Mouse (Mus musculus): ENCODE results near the gene Gpx3. TPM values are rescaled to one million over a fixed set of nuclear protein-coding genes. Genes with fewer than 3 reads are reported as not detected.

The Gpx3 gene
- polyA plus RNA-seq, 1 experiment from 2014 or later, result 263 TPM

GRCm38 (mm10) chr11:54865330-54866085 is 36.7 kb upstream of the Gpx3 start:
- WGBS, result 73% methylated on average over 6 of the region's 6 CpGs
- H3K27ac ChIP-seq (ENCODE audit: low read depth), result peak overlapping the region; percentile 83; the same call in 1 of the 2 replicates
- peak overlapping the region; percentile 61 for H3K4me3 ChIP-seq (ENCODE audit: low read depth, low read length)
- no peak for DNase-seq (ENCODE audit: low spot score)
- peaks cover 14% of the 10 kb centered on the region for H3K4me1 ChIP-seq (replicated peaks; ENCODE audit: control insufficient read depth, insufficient read depth, low read length)
- no peaks in the 10 kb centered on the region for H3K9me3 ChIP-seq (ENCODE audit: control insufficient read depth, low read length)
- H3K36me3 ChIP-seq (ENCODE audit: control insufficient read depth, insufficient read depth, low read length), result peaks cover 23% of the 10 kb centered on the region
- H3K9ac ChIP-seq (ENCODE audit: low read length), result peak overlapping the region; percentile 90
- ATAC-seq (replicated peaks; ENCODE audit: low FRiP score, low TSS enrichment, low read depth), result no peak
- peak overlapping the region; percentile 59 for H3K4me2 ChIP-seq (ENCODE audit: low read length)
- H3K27me3 ChIP-seq (replicated peaks; ENCODE audit: control insufficient read depth, insufficient read depth, low read length), result no peaks in the 10 kb centered on the region

DNA sequence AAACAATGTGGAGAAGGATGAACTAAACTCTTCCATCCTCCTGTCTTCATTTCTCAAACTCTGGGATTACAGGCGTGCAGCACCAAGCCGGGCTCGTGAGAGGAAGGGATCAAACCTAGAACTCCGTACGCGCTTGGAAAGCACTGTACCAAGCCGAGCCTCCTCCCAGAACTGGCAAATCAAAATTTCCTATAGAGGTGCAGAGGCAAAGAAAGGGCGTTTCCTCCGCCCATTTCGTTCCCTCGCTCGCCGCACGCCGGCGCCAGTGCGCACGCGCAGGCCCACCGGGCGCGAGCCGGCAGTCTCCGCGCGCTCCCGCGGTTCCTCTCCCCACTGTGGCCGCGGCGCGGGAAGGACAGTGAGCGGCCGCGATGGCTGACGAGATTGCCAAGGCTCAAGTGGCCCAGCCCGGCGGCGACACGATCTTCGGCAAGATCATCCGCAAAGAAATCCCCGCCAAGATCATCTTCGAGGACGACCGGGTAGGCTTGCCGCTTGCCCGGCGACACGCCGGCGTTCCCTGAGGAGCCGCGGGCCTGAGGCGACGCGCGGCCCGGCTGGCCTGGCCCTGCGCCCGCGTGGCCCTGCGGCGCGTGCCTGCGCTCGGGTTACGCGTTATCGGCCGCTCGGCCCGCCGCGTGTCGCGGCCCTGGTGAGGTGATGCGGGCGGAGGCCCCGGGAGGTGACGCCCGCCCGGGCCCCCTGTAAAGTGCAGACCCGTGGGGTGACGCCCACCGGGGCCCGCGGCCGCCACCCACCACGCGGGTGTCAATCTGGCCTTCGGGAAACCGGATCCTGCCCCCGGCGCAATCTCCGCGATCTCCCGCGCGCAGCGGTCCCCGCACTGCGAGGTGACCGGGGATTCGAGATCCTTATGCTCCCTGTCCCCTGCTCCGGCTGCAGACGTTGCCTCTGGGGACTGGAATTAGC is 35.9 kb upstream of the Gpx3 start, which contains the start of gene Hint1:
Gene Hint1, plus strand, starts transcription at position 265 of the 930 bp plus-strand sequence.
- peaks cover 14% of the 10 kb centered on the region for H3K4me1 ChIP-seq (replicated peaks; ENCODE audit: control insufficient read depth, insufficient read depth, low read length)
- H3K4me2 ChIP-seq (ENCODE audit: low read length), result peak within 1 kb of the TSS; percentile 59
- under 1% methylated on average over 107 of the region's 107 CpGs for WGBS
- H3K4me3 ChIP-seq (ENCODE audit: low read depth, low read length), result peak within 1 kb of the TSS; percentile 61
- H3K9ac ChIP-seq (ENCODE audit: low read length), result peak within 1 kb of the TSS; percentile 90
- peak; percentile 96 for DNase-seq (ENCODE audit: low spot score)
- peak within 1 kb of the TSS; percentile 83 for H3K27ac ChIP-seq (ENCODE audit: low read depth)
- H3K9me3 ChIP-seq (ENCODE audit: control insufficient read depth, low read length), result no peaks in the 10 kb centered on the region
- no peaks in the 10 kb centered on the region for H3K27me3 ChIP-seq (replicated peaks; ENCODE audit: control insufficient read depth, insufficient read depth, low read length)
- peak; percentile 78 for ATAC-seq (replicated peaks; ENCODE audit: low FRiP score, low TSS enrichment, low read depth)
- H3K36me3 ChIP-seq (ENCODE audit: control insufficient read depth, insufficient read depth, low read length), result peaks cover 31% of the 10 kb centered on the region

DNA sequence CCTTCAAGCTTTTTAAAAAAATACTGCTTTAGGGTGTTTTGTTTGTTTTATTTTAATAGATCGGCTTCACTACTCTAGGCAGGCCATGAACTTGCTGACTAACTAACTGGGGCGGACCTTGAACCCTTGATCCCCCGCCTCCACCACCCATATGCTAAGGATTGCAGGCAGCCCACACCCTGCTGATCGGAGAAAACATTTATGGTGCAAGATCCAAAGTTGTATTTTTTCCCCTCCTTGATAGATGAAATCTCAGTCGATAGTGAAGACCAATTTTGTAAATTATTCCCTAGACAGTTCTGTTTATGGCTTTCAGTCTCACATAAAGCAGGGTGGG is 35.2 kb upstream of the Gpx3 start:
- peak overlapping the region; percentile 61 for H3K4me3 ChIP-seq (ENCODE audit: low read depth, low read length)
- no peaks in the 10 kb centered on the region for H3K27me3 ChIP-seq (replicated peaks; ENCODE audit: control insufficient read depth, insufficient read depth, low read length)
- H3K4me2 ChIP-seq (ENCODE audit: low read length), result peak overlapping the region; percentile 59
- no peaks in the 10 kb centered on the region for H3K9me3 ChIP-seq (ENCODE audit: control insufficient read depth, low read length)
- peaks cover 14% of the 10 kb centered on the region for H3K4me1 ChIP-seq (replicated peaks; ENCODE audit: control insufficient read depth, insufficient read depth, low read length)
- peak overlapping the region; percentile 83 for H3K27ac ChIP-seq (ENCODE audit: low read depth)
- no peak for DNase-seq (ENCODE audit: low spot score)
- under 1% methylated on average over 5 of the region's 5 CpGs for WGBS
- ATAC-seq (replicated peaks; ENCODE audit: low FRiP score, low TSS enrichment, low read depth), result peak; percentile 65
- peaks cover 38% of the 10 kb centered on the region for H3K36me3 ChIP-seq (ENCODE audit: control insufficient read depth, insufficient read depth, low read length)
- H3K9ac ChIP-seq (ENCODE audit: low read length), result peak overlapping the region; percentile 90

- 0 out of 2 replicates have a peak overlapping the region, but pooled peaks have one; percentile 90 for H3K9ac ChIP-seq (ENCODE audit: low read length)
- H3K36me3 ChIP-seq (ENCODE audit: control insufficient read depth, insufficient read depth, low read length), result peaks cover 47% of the 10 kb centered on the region
- no peak overlapping the region for H3K27ac ChIP-seq (ENCODE audit: low read depth)
- H3K27me3 ChIP-seq (replicated peaks; ENCODE audit: control insufficient read depth, insufficient read depth, low read length), result no peaks in the 10 kb centered on the region
- H3K4me1 ChIP-seq (replicated peaks; ENCODE audit: control insufficient read depth, insufficient read depth, low read length), result peaks cover 14% of the 10 kb centered on the region
- H3K4me3 ChIP-seq (ENCODE audit: low read depth, low read length), result peak overlapping the region; percentile 61
- no peak for DNase-seq (ENCODE audit: low spot score)
- 85% methylated on average over 3 of the region's 3 CpGs for WGBS
- H3K4me2 ChIP-seq (ENCODE audit: low read length), result peak overlapping the region; percentile 59
- no peak for ATAC-seq (replicated peaks; ENCODE audit: low FRiP score, low TSS enrichment, low read depth)
- no peaks in the 10 kb centered on the region for H3K9me3 ChIP-seq (ENCODE audit: control insufficient read depth, low read length)
Observed at GRCm38 (mm10) chr11:54867903-54868434, 34.3 kb upstream of the Gpx3 start.

GRCm38 (mm10) chr11:54868445-54868844 is 33.8 kb upstream of the Gpx3 start:
- no peak overlapping the region for H3K27ac ChIP-seq (ENCODE audit: low read depth)
- no peaks in the 10 kb centered on the region for H3K9me3 ChIP-seq (ENCODE audit: control insufficient read depth, low read length)
- H3K4me3 ChIP-seq (ENCODE audit: low read depth, low read length), result no peak overlapping the region
- H3K9ac ChIP-seq (ENCODE audit: low read length), result no peak overlapping the region
- H3K4me1 ChIP-seq (replicated peaks; ENCODE audit: control insufficient read depth, insufficient read depth, low read length), result peaks cover 14% of the 10 kb centered on the region
- 62% methylated on average over 2 of the region's 2 CpGs for WGBS
- DNase-seq (ENCODE audit: low spot score), result no peak
- H3K36me3 ChIP-seq (ENCODE audit: control insufficient read depth, insufficient read depth, low read length), result peaks cover 52% of the 10 kb centered on the region
- H3K4me2 ChIP-seq (ENCODE audit: low read length), result peak overlapping the region; percentile 59
- no peaks in the 10 kb centered on the region for H3K27me3 ChIP-seq (replicated peaks; ENCODE audit: control insufficient read depth, insufficient read depth, low read length)
- ATAC-seq (replicated peaks; ENCODE audit: low FRiP score, low TSS enrichment, low read depth), result no peak

DNA sequence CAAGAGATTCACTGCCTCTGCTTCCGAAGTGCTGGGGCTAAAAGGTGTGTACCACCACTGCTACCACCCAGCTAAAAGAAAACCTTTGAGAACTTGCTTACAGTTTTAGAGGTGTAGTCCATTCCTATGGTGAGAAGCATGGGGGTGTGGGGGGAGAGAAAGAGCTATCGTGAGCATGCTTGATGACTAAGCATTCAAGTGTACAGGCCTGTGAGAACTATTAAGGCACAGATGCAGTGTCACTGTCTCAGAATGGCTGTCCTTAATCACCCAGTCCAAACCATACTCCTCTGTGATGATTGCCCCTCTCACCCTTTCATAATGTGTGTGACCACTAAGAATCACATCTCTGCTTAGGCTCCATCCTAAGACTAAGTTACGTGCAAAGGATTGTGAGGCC is 32.9 kb upstream of the Gpx3 start:
- DNase-seq (ENCODE audit: low spot score), result no peak
- Histone ChIP-seq H3K36me3 (ENCODE audit: control insufficient read depth, insufficient read depth, low read length) (peaks cover 61% of the 10 kb centered on the region), H3K4me2 (ENCODE audit: low read length) (no peak overlapping the region), H3K9me3 (ENCODE audit: control insufficient read depth, low read length) (no peaks in the 10 kb centered on the region), H3K27ac (ENCODE audit: low read depth) (no peak overlapping the region), H3K4me1 (replicated peaks; ENCODE audit: control insufficient read depth, insufficient read depth, low read length) (peaks cover 14% of the 10 kb centered on the region), H3K9ac (ENCODE audit: low read length) (no peak overlapping the region), H3K27me3 (replicated peaks; ENCODE audit: control insufficient read depth, insufficient read depth, low read length) (no peaks in the 10 kb centered on the region), H3K4me3 (ENCODE audit: low read depth, low read length) (no peak overlapping the region)
- ATAC-seq (replicated peaks; ENCODE audit: low FRiP score, low TSS enrichment, low read depth), result no peak
- WGBS, result 78% methylated on average over 3 of the region's 3 CpGs

GRCm38 (mm10) chr11:54871831-54872537 is 30.3 kb upstream of the Gpx3 start:
- H3K9ac ChIP-seq (ENCODE audit: low read length), result no peak overlapping the region
- no peak overlapping the region for H3K27ac ChIP-seq (ENCODE audit: low read depth)
- DNase-seq (ENCODE audit: low spot score), result no peak
- peaks cover 61% of the 10 kb centered on the region for H3K36me3 ChIP-seq (ENCODE audit: control insufficient read depth, insufficient read depth, low read length)
- WGBS, result 78% methylated on average over 7 of the region's 7 CpGs
- H3K4me1 ChIP-seq (replicated peaks; ENCODE audit: control insufficient read depth, insufficient read depth, low read length), result peaks cover 12% of the 10 kb centered on the region
- no peaks in the 10 kb centered on the region for H3K27me3 ChIP-seq (replicated peaks; ENCODE audit: control insufficient read depth, insufficient read depth, low read length)
- no peaks in the 10 kb centered on the region for H3K9me3 ChIP-seq (ENCODE audit: control insufficient read depth, low read length)
- H3K4me3 ChIP-seq (ENCODE audit: low read depth, low read length), result no peak overlapping the region
- H3K4me2 ChIP-seq (ENCODE audit: low read length), result no peak overlapping the region
- ATAC-seq (replicated peaks; ENCODE audit: low FRiP score, low TSS enrichment, low read depth), result no peak

DNA sequence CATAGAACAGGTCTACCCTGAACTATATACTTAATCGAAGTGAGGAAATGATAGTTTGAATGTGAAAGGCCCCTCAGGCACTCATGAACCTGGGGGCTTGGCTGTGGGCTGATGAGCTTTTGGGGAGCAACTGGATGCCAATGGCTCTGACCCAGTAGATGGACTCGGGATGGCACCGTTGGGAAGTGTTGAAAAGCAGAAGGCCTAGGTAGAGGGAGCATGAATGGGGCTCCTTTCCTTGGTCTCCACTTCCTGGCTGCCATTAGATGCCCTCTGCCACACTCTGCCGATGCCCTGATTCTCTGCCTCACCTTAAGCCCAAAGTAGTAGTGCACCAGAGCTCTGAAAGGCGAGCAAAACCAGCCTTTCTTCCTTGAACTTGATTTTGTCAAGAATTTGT is 26.2 kb upstream of the Gpx3 start:
- no peaks in the 10 kb centered on the region for H3K9me3 ChIP-seq (ENCODE audit: control insufficient read depth, low read length)
- H3K4me3 ChIP-seq (ENCODE audit: low read depth, low read length), result no peak overlapping the region
- ATAC-seq (replicated peaks; ENCODE audit: low FRiP score, low TSS enrichment, low read depth), result no peak
- no peak for DNase-seq (ENCODE audit: low spot score)
- H3K9ac ChIP-seq (ENCODE audit: low read length), result no peak overlapping the region
- H3K36me3 ChIP-seq (ENCODE audit: control insufficient read depth, insufficient read depth, low read length), result peaks cover 33% of the 10 kb centered on the region
- H3K27me3 ChIP-seq (replicated peaks; ENCODE audit: control insufficient read depth, insufficient read depth, low read length), result no peaks in the 10 kb centered on the region
- H3K27ac ChIP-seq (ENCODE audit: low read depth), result no peak overlapping the region
- 83% methylated on average over 5 of the region's 5 CpGs for WGBS
- H3K4me1 ChIP-seq (replicated peaks; ENCODE audit: control insufficient read depth, insufficient read depth, low read length), result peaks cover 7% of the 10 kb centered on the region; the same call in 1 of the 2 replicates
- H3K4me2 ChIP-seq (ENCODE audit: low read length), result no peak overlapping the region
